Mouse (Mus musculus): ENCODE data around the gene Gucd1.
"Not testable (repeated sequence)": the region's sequence is repeated elsewhere in the genome, so short reads cannot be mapped to it uniquely, and the experiment has no call there.

The Gucd1 gene

DNA sequence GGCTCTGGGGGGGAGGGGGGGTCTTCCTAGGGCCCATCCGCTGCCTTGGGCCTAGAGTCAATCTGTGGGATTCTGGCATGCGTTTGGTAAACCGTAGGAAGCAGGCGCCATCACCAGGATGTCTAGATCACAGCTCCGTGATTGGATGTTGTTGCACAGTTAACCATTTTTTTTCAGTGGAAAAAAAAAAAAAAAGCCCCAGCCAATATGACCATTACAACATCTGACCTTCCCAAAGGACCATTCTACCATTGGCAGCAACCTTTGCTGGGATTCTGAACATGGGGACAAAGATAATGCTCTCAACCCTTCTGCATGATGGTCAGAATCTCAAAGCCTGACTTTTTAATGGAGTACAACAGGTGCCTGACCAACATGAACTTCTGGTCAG lies 87.6 kb downstream of the Gucd1 start:
- DNase-seq (ENCODE audit: low spot score), result no peak

GRCm38 (mm10) chr10:75429522-75430146 lies 88.1 kb downstream of the Gucd1 start:
- peak; percentile 38 for DNase-seq (ENCODE audit: low spot score)

DNA sequence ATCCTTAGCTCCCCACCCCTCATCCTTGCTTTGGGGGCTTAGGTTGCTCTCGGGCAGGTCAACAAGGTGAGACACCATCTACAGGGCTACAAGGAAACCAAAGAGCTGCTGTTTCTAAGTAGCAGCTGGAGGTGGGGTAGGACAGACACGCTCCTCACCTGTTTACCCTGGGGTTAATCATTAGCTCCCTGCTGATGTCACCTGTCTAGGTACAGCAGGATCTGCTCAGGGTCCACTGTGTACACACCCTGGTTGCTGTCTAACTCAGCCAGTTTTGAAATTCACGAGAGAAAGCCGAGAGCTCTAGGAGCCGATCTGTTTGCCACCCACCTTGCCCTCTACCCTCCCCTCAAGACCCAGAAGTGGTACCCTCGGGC lies 88.8 kb downstream of the Gucd1 start:
- DNase-seq (ENCODE audit: low spot score), result peak; percentile 86

DNA sequence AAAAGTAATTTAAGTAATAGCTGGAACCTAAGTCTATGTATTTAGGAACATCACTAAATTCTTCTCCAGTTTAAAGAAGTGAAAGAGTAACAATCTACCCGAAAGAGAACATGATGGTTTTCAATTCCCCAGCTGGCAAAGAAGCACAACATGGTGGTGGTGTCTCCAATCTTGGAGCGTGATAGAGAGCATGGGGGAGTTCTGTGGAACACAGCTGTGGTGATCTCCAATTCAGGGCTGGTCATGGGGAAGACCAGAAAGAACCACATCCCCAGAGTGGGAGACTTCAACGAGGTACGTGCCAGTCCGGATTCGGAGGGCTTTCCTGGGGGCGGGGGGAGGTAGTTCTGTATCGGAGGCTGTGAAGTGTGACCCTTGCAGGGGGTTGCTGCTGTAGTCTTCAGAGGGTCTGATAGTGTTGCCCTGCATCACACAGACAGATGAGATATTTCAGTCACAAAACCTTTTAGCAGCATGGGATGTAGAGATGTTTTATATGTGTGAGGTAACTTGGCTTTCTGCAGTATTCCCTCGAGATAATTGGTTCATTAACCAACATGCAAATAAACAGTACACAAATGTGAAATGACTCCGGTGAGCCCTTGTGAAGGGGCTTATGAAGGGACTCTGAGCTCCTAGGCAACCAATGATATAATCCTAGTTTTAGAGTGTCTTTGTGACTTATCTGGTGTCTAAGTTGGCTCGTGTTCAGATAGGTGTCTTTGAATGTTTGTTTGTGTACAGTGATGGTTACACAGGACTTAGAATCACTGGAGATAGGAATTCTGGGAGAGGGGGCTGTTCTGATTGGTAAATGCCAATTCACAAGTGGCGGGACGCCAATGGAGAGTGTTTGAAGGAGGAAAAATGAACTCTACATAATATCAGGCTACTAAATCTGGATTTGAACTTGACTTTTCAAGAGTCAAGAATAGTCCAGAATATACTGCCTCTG lies 89.4 kb downstream of the Gucd1 start:
- DNase-seq (ENCODE audit: low spot score), result no peak

DNA sequence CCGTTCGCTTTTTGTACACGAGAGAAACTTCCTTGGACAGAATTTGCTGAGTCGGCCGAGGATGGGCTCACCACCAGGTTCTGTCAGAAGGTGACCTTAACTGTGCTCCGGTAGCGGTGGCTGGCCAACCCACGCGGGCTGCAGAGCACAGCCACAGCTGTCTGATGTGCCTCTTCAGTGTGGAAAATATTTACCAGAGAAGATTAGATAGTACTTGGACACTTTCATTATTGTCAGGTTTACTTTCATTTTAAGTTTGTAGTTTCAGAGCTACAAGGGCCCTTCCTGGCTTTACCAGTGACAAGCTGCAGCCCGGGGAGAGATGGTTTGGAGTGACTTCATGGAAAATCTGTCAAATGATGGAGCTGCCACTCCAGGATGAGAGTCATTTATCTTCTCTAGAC lies 93.3 kb downstream of the Gucd1 start:
- DNase-seq (ENCODE audit: low spot score), result no peak

DNA sequence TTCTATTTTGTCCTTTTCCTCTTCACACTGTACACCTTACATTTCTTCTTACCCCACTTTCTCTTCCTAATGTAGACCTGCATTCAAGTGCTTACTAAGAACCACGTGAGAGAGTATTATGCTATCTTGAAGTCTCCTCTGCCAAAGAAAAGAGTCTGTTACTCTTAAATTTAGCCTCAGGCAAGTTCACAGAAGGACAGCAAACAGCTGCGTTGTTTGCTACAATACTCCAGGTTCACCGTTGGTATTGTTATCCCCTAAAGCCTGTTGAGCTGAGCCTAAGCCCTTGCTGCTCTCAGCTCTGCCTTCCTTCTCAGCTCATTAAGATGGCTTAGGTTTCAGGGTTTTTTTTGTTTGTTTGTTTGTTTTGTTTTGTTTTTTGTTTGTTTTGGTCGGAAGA lies 99.0 kb downstream of the Gucd1 start:
- DNase-seq (ENCODE audit: low spot score), result no peak

GRCm38 (mm10) chr10:75417363-75418042 lies 100.3 kb downstream of the Gucd1 start:
- no peak for DNase-seq (ENCODE audit: low spot score)

DNA sequence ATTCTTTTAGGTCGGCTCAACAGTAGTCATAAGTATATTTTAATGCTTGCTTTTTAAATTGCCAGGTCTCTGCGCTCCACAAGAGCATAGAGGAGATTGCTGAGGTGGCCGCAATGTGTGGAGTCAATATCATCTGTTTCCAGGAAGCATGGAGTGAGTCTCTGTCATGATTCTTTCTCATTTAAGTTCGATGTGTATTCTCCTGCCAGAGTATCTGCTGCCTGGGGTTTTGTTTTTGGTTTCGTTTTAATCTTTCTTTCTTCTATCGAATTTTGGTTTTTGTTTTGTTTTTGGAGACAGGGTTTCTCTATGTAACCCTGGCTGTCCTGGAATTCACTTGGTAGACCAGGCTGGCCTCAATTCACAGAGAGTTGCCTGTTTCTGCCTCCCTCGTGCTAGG lies 102.8 kb downstream of the Gucd1 start:
- no peak for DNase-seq (ENCODE audit: low spot score)

GRCm38 (mm10) chr10:75412114-75413103 lies 105.4 kb downstream of the Gucd1 start:
- DNase-seq (ENCODE audit: low spot score), result no peak

DNA sequence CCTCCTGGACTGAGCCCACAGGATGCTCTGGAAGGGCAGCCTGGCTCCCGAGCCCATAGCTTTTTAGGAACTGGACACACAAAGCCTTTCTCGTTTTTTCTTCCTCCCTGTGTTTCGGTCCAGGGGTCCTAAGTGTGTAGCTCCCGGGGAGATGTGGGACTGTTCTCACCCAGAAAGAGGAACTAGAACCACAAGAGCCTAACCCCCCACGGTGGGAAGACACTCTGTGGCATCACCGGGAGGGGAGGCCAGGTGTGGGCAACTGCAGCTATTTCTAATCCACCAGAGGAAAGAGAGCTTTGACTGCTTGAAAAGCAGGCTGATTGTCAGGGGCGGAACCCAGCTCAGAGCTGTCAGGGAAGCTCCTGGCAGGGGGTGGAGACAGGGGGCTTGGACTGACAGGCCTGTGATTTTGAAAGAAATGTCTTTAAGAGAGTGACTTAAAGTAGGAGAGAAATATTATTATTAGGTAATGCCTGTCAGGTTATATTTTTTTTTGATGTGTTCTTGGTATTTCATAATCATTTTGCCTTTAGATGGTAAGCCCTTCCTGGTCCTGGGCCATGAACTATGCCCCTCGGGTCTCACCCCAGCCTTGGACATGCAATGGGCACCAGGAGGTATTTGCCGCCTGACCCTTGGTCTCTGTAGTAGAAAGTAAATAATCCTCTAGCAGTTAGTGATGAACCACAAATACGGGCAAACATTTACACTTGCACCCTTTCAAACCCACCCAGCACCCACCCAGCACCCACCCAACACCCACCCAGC lies 106.2 kb downstream of the Gucd1 start:
- not testable (repeated sequence) for DNase-seq (ENCODE audit: low spot score)

DNA sequence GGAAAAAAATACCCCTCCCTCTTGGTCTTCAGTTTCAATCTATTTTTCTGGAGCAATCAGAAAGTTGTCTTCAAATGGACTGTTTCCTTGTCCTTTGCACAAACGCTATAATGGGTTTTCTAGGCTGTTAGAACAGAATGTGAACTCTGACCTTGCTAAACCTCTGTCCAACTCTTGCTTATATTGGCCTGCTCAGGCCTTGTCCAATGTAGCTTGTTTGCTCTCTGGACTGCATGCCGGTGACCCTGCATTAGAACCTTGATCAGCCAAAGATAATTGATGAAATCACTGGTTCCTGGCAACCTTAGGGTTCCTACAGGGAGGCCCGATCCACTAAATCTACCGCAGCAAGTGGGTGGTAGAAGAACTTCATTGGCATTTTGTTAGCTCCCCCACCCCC lies 110.0 kb downstream of the Gucd1 start:
- no peak for DNase-seq (ENCODE audit: low spot score)

- DNase-seq (ENCODE audit: low spot score), result no peak
These were observed 111.0 kb downstream of the Gucd1 start for GRCm38 (mm10) chr10:75406755-75407154.

- no peak for DNase-seq (ENCODE audit: low spot score)
These were observed 111.9 kb downstream of the Gucd1 start for GRCm38 (mm10) chr10:75405916-75406315.

DNA sequence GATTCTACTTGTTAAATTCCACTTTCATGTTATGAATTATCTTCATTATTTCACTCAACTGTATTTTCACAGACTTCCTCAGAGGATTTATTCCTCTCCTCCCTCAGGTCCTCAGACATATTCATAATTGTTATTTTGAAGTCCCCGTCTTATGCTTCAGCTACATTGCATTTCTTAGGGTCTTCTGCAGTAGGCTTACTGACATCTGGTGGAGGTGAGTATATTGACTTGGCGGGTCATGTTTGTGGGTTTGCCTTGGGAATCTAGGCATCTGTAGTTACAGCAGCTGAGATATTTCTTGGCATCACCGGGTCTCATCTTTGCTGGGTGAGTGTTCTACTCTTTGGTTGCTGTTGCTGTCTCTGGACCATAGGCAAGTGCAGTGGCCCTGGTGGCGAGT lies 116.8 kb downstream of the Gucd1 start, which contains the start of gene Upb1:
Gene Upb1, plus strand, starts transcription at position 158 of the 400 bp plus-strand sequence.
- DNase-seq (ENCODE audit: low spot score), result no peak

DNA sequence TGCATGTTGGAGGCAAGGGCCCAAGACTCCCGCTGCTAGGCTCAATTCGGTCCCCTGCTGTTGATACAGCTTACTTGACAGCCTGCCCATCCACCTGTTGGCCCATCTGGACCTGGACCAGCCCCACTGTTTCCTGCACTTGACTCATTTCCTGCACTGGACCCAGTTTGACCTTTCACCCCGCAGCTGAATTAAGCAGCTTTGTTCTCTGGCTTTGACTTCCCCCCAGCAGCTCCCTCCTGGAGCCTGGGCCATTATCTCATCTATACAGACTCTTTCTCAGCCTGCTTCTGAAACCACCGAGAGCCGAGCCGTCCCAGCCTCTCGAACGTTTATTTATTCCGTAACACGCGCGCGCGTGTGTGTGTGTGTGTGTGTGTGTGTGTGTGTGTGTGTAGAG lies 120.8 kb downstream of the Gucd1 start:
- peak; percentile 34 for DNase-seq (ENCODE audit: low spot score)

GRCm38 (mm10) chr10:75394796-75395195 lies 123.0 kb downstream of the Gucd1 start:
- DNase-seq (ENCODE audit: low spot score), result no peak

DNA sequence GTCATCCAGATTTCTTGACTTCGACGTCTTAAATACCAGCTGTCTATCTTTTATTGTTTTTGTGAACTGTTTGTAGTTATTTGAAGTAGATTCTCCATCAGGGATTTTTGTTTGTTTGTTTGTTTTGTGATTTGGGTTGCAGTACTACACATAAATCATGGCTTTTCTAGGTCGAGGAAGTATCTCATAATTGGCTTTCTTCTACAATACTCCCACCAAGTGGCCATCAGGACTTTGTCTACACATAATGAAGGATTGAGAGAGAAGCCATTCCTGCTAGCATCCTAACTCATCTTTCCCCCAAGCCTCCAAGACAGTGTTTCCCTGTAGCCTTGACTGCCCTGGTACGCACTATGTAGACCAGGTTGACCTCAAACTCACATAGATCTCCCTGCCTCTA lies 126.9 kb downstream of the Gucd1 start:
- no peak for DNase-seq (ENCODE audit: low spot score)

DNA sequence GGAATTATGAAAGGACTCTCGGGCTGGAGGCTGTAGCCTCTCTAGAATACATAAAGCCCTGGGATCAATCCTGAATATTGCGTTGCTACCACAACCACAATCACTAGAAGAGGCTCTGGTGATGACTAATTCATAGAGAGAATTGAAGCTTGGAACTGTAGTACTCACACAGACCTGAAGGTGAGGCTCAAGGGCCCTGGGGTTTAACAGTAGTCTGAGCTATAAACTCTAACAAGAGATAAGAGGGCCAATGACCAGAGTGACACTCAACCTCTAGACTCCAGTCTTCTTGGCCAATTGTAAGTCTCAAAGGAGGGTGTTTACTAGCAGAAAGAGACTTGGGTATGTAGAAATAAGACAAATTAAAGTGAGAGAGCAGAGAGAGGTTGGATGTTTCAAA lies 127.6 kb downstream of the Gucd1 start:
- no peak for DNase-seq (ENCODE audit: low spot score)

- no peak for DNase-seq (ENCODE audit: low spot score)
These were observed 139.1 kb downstream of the Gucd1 start for GRCm38 (mm10) chr10:75378688-75379087.

GRCm38 (mm10) chr10:75373655-75374351 lies 144.0 kb downstream of the Gucd1 start:
- not testable (repeated sequence) for DNase-seq (ENCODE audit: low spot score)
